Mouse (Mus musculus): ENCODE results near the gene Adam22.
"Not testable (repeated sequence)": the region's sequence is repeated elsewhere in the genome, so short reads cannot be mapped to it uniquely, and the experiment has no call there.

Adam22 gene

DNA sequence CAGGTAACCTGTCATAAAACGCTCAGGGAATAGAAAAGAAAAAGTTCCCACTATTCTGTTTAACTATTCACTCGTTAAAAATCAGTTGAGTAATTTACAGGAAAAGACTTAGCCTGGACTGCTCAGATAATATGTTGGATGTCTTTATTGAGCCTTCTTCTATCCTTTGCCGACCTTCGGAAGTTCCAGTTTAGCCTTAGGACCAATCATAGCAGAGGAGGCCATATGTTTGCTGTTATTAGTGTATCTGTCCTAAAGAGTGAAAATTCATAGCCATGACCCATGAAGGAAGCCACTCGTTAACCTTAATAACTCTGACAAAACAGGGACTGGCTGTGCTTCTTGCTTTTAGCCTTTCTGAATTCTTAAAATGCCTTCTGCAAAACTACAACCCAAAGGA is 41.3 kb downstream of the Adam22 start:
- DNase-seq (ENCODE audit: low read depth): no peak

DNA sequence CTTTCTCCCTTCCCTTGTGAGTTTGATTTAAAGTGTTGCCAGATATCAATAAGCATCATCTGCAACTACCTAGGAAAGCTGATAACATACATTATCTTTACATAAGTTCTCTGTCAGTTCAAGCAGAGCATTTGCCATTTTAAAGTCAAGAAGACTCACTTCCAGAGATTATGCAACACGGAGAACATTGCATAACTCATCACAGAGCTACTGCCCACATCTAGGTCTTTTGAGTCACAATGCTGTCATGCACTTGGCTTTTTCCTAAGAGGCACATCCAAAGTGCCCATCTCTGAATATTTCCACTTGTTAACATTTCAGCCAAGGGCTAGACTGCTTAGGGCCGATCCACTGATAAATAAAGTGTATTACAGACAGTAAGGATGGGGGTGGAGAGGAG is 55.6 kb downstream of the Adam22 start:
- peak; percentile 14 for DNase-seq (ENCODE audit: low read depth)

DNA sequence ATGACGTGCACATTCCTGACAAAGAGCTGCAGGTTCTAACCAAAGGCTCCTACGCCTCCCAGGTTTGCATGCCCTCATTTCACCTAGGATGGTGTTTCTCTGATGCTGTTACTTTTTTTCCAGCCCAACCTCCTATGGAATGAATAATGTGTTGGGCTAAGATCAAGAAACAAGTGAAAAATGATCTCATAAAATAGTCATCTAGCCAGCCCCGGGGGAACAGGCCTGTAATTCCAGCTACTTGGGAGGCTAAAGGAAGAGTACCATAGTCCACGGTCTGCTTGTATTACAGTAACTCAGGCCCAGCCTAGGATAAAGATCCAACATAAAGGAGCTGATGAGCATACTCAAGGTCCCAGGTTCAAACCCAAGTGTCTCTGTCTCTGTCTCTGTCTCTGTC is 57.1 kb downstream of the Adam22 start:
- peak; percentile 36 for DNase-seq (ENCODE audit: low read depth)

DNA sequence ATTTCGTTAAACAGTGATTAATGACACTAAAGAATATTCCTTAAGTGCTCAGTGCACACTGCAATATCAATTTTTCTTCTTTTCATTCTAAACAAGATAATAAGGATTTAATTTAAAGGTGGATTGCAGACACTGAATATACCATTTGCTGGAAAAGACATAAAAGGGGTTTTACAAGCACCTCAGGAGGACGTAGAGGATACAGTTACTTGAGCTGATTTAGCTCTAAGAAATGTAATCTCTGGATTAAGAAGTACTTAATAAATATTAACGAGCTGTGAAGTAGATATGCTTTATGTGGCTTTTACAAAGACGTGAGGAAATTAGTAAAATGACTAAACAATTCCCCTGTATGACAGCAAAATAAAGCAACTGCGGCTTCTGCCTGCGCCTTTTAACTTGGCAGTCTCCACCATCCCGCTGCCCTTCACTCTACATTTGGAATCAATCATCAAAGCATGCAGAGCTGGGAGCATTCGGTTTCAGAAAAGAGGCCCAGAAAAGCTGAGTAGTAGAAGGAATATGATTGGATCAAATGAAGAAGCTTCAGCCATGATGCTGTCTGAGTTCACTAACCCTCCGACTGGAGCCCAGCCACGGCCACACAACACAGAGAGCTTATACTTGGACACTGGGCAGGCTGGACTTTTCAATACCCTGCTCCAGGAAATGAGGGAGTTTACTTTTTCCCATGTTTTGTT is 70.1 kb downstream of the Adam22 start:
- peak; percentile 21 for DNase-seq (ENCODE audit: low read depth)

DNA sequence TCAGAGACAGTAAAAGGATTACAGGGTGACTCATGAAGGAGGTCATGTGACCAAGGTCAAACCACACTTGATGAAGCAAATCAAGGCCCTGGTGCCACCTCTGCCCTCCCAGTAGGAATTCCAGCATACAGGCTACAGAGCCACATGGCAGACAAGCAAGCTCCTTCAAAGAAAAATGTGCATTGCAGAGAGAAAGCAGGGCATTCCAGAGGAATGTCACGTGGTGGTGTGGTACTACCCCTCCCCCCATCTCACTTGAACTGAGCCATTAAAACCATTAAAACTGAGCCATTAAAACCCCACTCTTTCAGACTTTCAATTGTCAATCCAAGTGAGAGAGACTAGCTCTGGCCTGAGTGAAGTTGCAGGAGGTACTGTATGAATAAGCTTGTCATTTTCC is 74.7 kb downstream of the Adam22 start:
- no peak for DNase-seq (ENCODE audit: low read depth)

DNA sequence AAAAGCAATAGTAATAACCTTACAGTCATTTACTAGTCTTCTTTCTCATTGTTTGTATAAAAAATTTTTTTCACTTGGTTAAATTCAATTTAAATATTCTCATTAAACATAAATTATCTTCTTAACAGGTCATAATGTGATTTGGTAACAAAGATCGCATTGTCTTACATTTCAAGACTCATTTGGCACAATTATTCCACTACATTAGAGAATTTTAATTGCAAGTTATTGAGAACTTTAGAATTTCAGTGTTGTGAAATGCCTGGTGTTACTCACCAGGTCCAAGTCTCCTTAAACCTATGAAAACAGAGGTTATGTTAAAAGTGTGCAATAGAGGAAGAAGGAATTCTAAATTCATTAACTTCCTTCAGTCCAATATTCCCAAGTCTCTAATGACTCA is 76.5 kb downstream of the Adam22 start:
- DNase-seq (ENCODE audit: low read depth): no peak

DNA sequence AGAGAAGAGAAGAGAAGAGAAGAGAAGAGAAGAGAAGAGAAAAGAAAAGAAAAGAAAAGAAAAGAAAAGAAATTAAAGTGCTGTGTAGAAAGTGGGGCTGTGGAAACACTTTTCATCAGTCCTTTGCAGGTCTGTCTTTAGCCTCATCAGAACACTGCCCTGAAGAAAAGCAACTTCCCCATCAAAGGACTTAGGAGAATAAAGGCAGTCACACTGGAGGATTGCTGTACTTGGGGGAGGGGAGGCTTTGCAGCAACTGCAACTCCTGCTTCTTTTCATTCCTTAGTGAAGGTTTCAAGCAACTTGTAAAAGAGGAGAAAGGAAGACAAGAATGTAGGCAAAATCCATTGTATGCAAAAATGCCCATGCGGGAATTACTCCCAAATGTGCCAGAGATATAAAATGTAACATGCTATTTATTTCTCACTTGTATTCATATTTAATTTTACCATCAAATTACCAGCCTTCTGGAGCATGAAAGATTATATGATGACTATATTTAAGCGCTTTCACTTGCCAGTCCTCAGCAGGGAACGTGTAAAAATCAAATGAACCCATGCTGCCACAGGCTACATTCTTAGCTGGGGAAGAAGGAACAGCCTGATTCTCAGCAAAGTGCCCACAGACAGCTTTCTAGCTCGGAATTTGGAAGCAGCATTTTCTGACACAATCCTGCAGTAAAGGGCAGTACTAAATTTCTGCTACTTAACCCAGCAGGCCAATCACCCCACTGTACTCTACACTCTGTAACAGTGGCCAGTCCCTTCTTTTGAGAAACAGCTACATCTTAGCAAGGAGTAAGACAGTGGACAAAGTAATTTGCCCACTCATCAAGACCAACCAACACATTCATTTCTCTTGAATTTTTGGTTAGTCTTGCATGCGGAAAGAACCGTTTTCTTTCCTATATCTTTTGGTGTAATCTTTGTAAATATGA is 78.0 kb downstream of the Adam22 start:
- no peak for DNase-seq (ENCODE audit: low read depth)

DNA sequence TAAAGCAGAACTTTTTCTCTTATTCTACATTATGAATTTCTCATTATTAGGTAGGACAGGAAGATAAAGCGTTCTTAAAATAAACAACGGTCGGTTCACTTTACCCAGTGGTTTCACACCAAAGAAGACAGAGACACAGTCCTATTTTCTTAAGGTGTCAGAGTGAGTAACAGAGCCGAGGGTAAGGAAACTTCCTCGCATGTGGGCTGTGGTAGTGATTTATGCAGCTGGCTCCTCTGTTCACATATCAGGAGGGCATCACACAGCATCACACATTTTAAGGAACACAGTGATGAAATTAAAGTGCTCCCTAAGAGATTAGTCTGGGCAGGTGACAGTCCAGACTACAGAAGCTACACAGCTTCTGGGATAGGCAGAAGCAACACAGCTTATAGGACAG is 83.8 kb downstream of the Adam22 start:
- DNase-seq (ENCODE audit: low read depth): no peak

DNA sequence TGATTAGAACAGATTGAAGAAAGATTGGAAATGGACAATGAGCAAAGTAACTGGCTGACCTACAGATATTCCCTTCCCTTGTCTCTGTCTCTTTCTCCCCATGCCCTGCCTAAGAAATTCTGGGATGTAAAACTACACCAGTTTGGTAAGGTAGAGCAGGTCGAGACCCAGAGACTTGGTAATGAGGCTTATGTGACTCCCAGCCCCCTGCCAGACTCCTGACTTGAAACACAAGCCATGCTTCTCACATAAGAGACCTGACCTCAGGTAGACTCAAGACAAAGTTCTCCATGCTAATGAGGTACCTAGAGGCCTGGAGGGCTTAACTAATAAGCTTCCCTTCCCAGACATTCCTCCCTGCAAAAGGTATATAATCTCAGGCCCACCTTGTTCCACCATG is 91.8 kb downstream of the Adam22 start:
- DNase-seq (ENCODE audit: low read depth): no peak

DNA sequence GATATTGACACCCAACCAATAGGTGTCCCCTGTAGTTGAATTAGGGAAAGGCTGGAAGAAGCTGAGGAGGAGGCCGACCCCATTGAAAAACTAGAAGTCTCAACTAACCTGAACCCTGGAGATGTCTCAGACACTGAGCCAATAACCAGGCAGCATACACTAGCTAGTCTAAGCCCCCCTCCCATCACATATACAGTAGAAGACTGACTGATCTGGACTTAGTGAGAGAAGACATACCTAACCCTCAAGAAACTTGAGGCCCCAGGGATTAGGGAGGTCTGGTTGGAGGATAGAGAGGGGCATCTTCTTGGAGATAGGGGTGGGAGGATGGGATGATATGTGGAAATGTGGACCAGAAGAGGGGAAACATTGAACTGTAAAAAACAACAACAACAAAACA is 110.6 kb downstream of the Adam22 start:
- DNase-seq (ENCODE audit: low read depth): no peak

DNA sequence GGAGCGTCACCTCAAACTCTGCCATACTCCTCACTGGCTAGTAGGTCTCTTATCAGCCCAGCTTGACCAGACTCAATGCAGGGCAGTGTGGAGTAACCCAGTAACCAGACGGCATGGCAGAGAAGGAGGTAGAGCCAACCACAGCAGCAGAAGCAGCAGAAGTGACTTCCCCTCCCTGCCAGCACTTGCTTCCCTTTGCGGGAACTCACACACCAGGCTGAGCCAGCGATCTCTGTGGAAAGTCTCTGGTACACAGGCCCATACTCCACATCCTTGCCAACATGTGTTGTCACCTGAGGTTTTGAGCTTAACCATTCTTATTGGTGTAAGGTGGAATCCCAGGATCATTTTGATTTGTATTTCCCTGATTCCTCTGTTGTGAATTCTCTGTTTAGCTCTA is 111.5 kb downstream of the Adam22 start:
- no peak for DNase-seq (ENCODE audit: low read depth)

DNA sequence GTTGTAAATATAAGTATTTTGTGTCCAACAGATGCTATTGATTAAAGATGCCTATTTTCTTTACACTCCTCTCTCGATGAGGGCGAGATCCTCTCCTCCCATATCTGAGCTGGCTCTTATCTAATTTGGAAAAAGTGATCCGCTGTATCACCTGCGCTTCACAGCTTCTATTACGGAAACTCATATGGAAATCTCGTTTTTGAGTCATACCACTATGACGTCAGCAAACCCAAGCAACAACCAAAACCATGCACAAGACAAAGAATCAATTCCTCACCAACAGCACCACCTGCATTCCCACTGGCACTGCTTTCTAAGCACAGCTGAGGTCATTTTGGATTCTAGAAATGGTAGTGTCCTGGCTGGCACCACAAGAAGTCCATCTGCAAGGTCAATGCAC is 123.3 kb downstream of the Adam22 start:
- DNase-seq (ENCODE audit: low read depth): no peak

DNA sequence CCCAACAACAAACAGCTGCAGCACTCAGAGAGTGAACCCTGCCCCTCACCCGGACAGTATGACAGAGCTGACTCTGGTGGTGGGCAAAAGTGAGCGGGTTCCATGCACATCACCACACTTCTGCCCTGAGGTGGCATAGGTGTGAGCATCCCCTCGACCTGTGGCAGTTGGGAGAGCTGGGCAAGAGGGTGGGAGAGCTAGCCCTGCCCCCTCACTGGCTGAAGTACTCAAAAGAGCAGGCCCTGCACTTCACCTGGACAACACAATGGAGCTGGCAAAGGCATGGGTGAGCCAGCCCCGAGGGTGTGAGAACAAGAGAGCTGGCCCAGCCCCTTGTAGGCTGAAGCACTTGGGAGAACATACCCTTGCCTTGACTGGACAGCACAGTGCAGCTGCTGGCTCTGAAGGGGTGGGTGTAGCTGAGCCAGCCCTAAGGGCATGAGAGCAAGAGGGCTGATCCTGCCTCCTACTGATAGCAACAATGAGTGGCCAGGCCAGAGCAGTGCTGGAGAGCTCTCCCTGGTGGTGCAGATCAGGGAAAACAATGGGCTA is 124.8 kb downstream of the Adam22 start:
- no peak for DNase-seq (ENCODE audit: low read depth)

DNA sequence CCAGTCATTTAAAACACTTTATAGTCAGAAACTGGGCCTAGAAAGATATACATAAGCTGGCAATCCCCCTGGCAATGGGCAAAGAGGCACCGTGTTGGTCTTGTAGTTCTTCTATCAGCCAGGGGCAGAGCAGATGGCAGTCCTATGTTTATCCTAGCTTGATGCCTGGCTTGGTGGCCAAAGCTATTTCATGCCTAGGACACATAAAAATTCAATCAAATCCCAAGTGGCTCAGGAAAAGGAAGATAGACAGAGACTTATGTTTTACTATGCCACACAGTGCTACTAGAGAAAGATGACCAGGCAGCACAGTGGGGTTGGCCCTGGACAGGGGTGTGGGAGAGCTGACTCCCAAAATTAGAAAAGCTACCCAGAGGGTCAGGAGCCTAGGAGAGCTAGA is 125.3 kb downstream of the Adam22 start:
- DNase-seq (ENCODE audit: low read depth): no peak

DNA sequence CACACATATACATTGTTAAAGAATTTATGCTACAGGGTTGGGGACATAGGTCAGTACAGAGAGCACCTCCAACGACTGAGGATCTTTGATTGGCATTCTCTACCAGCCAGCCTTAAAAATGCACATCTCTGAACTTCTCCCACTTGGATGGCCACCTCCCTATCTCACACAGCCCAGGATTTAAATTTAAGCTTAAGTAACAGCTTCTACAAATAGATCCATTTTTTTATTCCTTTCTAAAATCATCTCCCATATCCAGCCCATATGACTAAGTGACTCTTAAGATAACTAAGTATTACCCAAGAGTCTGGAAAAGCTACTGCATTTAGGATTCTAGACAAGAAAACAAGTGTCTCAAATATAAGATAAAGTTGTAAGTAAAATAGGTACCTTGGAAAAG is 140.9 kb downstream of the Adam22 start:
- DNase-seq (ENCODE audit: low read depth): no peak

DNA sequence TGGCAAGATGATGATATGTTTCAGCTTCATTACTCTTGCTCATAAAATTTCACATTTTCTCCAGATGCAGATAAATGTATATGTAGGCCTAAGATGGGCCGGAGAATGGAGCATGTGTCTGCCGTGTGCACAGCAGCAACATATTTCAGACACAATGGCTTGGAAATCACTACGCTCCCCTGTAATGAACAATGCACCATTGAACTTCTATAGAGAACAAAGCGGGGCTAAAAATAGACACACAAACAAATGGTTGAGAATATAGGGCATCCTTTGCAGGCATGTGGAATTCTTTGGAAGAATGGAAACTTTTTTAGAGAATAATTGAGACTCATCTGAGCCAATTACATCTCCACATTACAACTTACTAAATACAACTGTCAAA is 143.6 kb downstream of the Adam22 start:
- no peak for DNase-seq (ENCODE audit: low read depth)

DNA sequence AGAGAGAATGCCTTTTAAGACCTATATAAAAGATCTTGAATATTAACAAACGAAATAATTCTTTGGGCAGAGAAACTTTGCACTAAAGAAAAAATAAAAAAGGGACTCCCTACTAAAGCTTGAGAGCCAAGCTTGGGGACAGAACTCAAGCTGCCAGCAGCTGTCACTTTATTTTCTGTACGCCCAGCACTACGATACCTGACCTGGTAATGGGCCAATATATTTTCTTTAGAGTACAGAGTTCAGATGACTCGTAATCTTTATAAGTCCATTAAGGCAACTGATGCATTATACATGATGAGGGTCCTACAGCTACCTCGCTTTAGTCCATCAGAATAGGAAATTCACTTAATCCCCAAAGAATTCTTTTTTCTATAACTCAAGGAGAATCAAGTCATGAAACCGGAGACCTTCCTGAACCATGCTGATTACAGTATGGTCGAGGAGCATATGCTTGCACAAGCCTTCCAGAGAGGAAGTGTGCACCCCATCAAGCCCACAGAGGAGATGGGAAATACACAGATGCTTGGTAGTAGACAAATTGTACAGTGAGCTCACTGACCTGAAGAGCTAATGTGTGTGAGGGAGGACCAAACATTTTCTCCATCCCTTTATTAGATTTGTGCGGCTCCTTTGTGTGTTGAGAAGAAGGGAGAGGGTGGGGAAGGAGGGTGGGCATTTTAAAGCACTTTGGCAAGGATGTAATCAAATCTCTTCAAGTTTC is 144.2 kb downstream of the Adam22 start:
- DNase-seq (ENCODE audit: low read depth): no peak

DNA sequence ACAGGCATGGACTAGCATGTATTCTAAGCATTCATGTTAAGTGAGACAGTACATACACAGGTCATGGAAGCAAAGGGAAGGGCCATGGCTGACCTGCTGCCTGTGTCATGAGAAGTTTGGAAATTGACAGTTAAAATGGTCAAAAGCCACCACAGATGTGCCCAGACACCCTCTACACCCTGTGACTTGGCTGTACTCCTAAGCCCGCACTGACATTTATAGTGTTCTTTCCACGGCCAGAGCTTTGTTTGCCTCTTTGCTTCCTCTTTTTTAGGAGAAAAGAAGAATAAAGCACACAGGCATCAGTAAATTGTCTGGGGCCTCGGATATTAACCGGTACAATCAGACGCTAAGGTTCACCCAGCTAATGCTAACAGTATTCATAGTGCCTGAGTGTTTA is 146.3 kb downstream of the Adam22 start:
- DNase-seq (ENCODE audit: low read depth): no peak

DNA sequence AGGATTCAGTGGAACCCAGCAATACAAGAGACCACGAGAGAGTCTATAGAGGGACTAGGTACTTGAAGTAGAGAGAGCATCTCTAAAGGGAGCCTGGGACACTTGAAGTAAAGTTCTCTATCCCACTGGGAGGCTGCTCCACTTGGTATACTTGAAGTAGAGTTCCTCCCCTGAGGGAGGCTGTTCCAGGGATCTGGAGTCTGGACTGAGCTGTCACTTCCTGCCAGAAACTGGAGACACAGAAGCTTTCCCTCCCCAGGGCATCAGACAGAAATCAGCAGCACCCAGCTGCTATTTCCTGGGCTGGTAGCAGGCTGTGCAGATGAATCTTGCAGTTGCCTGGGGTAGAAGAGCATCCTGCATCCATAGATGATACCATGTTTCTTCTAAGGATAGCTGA is 152.1 kb downstream of the Adam22 start:
- DNase-seq (ENCODE audit: low read depth): no peak

DNA sequence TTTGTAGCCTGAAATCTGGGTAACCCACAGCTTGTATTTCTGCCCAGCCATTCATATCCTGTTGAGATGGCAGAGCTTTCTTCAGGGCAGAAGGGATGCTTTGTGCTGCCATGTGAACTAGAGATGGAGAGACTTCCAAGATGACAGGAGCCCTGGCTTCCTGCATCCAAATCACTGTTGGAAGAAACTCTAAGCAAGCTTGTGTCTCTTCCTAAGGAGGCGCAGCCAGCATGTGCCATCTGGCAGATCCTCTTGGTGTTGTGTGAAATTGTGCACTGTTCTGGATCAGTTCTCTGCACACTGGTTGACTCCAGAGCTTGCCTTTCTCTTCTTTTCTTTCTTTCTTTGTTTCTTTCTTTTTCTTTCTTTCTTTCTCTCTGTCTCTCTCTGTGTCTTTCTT is 183.0 kb downstream of the Adam22 start:
- DNase-seq (ENCODE audit: low read depth): not testable (repeated sequence)

DNA sequence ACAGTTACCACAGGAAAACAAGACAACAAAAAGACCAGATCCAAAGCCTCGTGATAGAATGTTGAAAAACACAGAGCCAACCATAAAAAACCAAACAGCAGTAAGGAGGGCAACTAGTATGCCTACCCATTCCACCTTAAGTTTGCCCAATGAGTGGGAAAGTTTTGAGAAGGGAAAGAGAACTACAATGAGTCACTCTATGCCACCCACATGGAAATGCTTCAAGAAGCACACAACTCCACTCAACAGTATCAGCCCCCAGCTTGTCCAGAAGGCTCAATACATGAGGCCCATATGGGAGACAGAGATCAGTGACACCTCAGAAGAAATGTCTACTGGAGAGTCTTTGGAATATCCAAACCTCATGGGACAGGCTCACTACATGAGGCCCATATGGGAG is 187.3 kb downstream of the Adam22 start:
- DNase-seq (ENCODE audit: low read depth): no peak

DNA sequence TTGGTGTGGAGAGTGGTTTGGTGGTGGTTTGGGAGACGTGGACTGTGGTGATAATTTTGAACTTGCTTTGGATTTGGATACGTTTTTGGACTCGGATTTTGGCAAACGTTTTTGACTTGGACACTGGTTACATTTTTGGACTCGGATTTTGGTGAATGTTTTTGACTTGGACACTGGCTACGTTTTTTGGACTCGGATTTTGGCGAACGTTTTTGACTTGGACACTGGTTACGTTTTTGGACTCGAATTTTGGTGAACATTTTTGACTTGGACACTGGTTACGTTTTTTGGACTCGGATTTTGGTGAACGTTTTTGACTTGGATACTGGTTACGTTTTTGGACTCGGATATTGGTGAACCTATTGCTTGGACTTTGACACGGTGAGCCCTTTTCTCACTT is 189.8 kb downstream of the Adam22 start:
- DNase-seq (ENCODE audit: low read depth): no peak

DNA sequence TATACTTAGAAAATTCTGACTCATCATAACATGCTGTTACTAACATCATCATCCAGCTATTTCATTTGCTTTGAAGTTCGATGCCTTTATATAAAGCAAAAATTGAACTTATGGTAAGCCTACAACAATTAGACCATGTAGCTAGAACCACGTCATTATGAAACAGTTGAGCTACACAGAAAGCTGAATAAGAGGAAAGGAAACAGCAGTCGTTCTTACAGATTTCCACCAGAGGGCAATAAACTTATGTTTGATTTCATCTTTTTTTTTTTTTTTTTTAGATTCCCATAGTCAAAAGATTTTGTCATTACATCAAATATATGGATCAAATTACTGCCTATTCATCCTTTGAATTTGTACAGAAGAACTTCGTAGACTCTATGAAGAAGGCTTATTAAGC is 203.2 kb downstream of the Adam22 start:
- DNase-seq (ENCODE audit: low read depth): peak; percentile 46
